Mouse (Mus musculus) CH12.LX (cell line): ENCODE measurements around the gene Atp8b4.

ENCODE experiments used
- BHLHE40 ChIP-seq: IDR thresholded peaks from 2 replicates; pipeline ENCODE4 v1.6.1; 2011; ENCODE audit warnings: mild to moderate bottlenecking, low read depth, low read length, improper control_type of control experiment
- CHD1 ChIP-seq: IDR thresholded peaks from 2 replicates; pipeline ENCODE4 v1.6.1; 2012; ENCODE audit warnings: low read depth, low read length, improper control_type of control experiment, inconsistent platforms
- CTCF ChIP-seq, 2 experiments: IDR thresholded peaks in 1 of 2; conservative IDR thresholded peaks in 1 of 2; 2 replicates each; pipeline ENCODE4 v1.5.1; 2011 to 2012; ENCODE audit warnings: low read depth in 2 of 2, low read length in 2 of 2, improper control_type of control experiment in 1 of 2, inconsistent platforms in 1 of 2, mild to moderate bottlenecking in 1 of 2, moderate library complexity in 1 of 2
- E2F4 ChIP-seq: IDR thresholded peaks from 2 replicates; pipeline ENCODE4 v1.6.1; 2011; ENCODE audit warnings: low read depth, low read length, improper control_type of control experiment; ENCODE audit not compliant: insufficient replicate concordance
- EP300 ChIP-seq: IDR thresholded peaks from 2 replicates; pipeline ENCODE4 v1.6.1; 2011; ENCODE audit warnings: low read length, improper control_type of control experiment
- POLR2A ChIP-seq: IDR thresholded peaks from 2 replicates; pipeline ENCODE4 v1.6.1; 2011; ENCODE audit warnings: low read depth, mild to moderate bottlenecking, improper control_type of control experiment, low read length
- UBTF ChIP-seq: IDR thresholded peaks from 2 replicates; pipeline ENCODE4 v1.6.1; 2012; ENCODE audit warnings: low read depth, mild to moderate bottlenecking, inconsistent platforms, low read length, improper control_type of control experiment, moderate library complexity
- USF1 ChIP-seq: IDR thresholded peaks from 2 replicates; pipeline ENCODE4 v1.6.1; 2014; ENCODE audit warnings: low read depth, mild to moderate bottlenecking, inconsistent platforms, low read length, improper control_type of control experiment
- ZC3H11A ChIP-seq: IDR thresholded peaks from 2 replicates; pipeline ENCODE4 v1.6.1; 2012; ENCODE audit warnings: low read depth, mild to moderate bottlenecking, inconsistent platforms, low read length, improper control_type of control experiment
- ZMIZ1 ChIP-seq: IDR thresholded peaks from 2 replicates; pipeline ENCODE4 v1.6.1; 2012; ENCODE audit warnings: low read depth, mild to moderate bottlenecking, inconsistent platforms, low read length, improper control_type of control experiment
- ZNF384 ChIP-seq: IDR thresholded peaks from 2 replicates; pipeline ENCODE4 v1.6.1; 2012; ENCODE audit warnings: low read depth, low read length, improper control_type of control experiment, inconsistent platforms

DNA sequence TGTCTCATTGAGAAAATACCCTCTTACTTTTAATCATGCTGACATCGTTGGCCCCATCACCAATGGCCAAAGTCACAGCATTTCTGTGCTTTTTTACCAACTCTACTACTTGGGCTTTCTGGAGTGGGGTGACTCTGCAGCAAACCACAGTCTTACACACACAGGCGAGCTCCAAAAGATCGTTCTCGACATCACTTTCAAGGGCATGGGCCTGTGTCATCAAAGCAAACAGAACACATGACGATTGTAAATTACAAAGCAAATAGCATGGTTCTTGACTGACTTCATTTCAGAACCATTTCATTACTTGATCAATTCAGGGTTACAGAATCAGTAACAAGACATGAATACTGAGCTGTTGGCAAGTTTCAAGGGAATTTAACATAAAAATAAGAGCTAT, 141.7 kb downstream of the Atp8b4 start:
- TF ChIP-seq E2F4 (no peak), ZC3H11A (no peak), POLR2A (no peak), EP300 (no peak), CTCF (conservative IDR thresholded peaks at IDR 0.05 in 1 of 2, IDR thresholded peaks at IDR 0.05 in 1 of 2; ENCODE audit: low read depth in 2 of 2, low read length in 2 of 2) (no peak), USF1 (no peak), ZNF384 (no peak), UBTF (no peak), ZMIZ1 (no peak), BHLHE40 (no peak), CHD1 (no peak)
